Mouse (Mus musculus) embryonic fibroblast, embryonic 13.5 days (primary cell): Measurements from ENCODE around the gene Gm960. TPM values are rescaled to one million over a fixed set of nuclear protein-coding genes. Genes with fewer than 3 reads are reported as not detected.

ENCODE experiments used
- H3K27ac ChIP-seq: 2 replicates; pipeline ENCODE4 v1.5.1; 2012; ENCODE audit warnings: low read length, control low read depth, inconsistent platforms; ENCODE audit not compliant: insufficient read depth
- H3K4me1 ChIP-seq: 2 replicates; pipeline ENCODE4 v1.6.1; 2011; ENCODE audit warnings: low read length; ENCODE audit not compliant: control insufficient read depth, insufficient read depth
- H3K4me3 ChIP-seq: 2 replicates; pipeline ENCODE4 v1.5.1; 2011; ENCODE audit warnings: mild to moderate bottlenecking, control low read depth, low read length; ENCODE audit not compliant: insufficient read depth
- CTCF ChIP-seq: IDR thresholded peaks from 2 replicates; pipeline ENCODE4 v1.5.1; 2011; ENCODE audit warnings: mild to moderate bottlenecking, control low read depth, low read length, moderate library complexity, borderline replicate concordance; ENCODE audit not compliant: insufficient read depth
- POLR2A ChIP-seq: IDR thresholded peaks from 2 replicates; pipeline ENCODE4 v1.6.1; 2011; ENCODE audit warnings: low read depth, mild to moderate bottlenecking, control low read depth, low read length, moderate library complexity
- polyA plus RNA-seq: library from polyadenylated mRNA; stranded (reverse); fragments of >200 nt; gene quantifications from 2 replicates; pipeline ENCODE4 v1.2.4, GENCODE M21; 2011; ENCODE audit warnings: low read depth; ENCODE audit not compliant: missing spikeins, insufficient read length

Gene Gm960
- polyA plus RNA-seq, 1 experiment: not detected

DNA sequence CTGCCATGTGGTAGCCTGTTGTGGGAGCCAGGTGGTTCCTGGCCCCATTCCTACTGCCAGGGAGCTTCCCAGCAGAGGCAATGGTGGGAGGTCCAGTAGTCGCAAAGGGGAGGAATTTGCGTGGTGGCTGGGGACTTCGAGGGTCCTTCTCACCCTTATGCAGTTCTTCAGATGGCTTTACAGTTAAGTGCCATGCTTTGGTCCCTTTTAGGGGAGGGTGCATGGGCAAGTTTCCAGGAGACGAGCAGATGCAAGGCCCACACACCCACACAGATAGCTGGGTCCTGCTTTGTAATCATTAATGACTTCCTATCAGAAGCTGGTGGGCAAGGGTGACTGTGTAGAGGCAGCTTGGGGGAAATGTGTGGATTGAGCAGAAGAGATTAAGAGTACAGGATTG is 81.9 kb downstream of the Gm960 start:
- TF ChIP-seq CTCF: no peak
- no peak for TF ChIP-seq POLR2A
- H3K4me1 ChIP-seq: no peaks in the 10 kb centered on the region
- no peak overlapping the region for H3K27ac ChIP-seq
- H3K4me3 ChIP-seq: no peak overlapping the region

GRCm38 (mm10) chr19:4615151-4616093 is 83.0 kb downstream of the Gm960 start, which contains the start of gene Lrfn4:
Gene Lrfn4, minus strand, starts transcription at chr19:4615667.
- Histone ChIP-seq H3K27ac (peak within 1 kb of the TSS; percentile 51), H3K4me3 (peak within 1 kb of the TSS; percentile 65), H3K4me1 (no peaks in the 10 kb centered on the region)
- TF ChIP-seq POLR2A: peak; percentile 69; the same call in 1 of the 2 replicates
- no peak for TF ChIP-seq CTCF

DNA sequence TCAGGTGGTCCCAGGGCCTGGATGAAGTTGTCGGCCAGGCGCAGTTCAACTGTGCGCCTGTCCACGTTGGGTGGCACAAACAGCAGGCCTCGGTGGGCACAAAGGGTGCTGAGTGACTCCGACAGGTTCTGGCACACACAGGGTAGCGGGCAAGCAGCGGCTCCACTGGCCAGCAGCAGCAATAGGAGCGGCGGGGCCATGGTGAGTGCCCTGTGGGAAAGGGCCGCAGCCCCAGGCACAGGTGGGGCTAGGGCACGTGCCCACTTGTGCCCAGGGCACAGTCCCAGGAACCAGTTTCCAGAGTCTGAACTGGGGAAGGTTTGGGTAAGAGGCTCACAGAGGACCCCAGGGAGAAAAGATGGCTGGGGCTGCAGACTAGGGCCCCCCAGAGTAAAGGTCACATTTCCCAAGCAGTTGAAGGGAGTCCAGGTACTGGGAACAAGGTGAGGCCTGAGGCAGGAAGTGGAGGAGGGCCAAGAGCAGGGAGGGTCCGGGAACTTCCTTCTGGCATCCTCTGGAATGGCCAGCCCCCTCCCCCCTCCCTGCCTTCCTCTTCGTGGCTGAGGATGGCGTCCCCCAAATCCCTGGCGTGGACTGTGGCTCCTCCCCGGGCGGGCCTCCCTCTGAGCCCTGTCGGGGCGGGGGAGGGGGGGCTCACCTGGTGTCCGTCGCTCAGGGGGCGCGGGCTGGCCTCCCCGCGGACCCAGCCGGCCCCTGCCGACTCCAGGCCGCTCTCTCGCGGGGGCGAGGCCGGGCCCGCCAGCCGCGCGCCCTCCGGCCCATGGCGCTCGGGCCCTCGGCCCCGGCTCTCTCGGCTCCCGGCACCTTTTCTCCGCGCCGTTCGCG is 83.9 kb downstream of the Gm960 start:
- peak overlapping the region; percentile 51; the same call in 1 of the 2 replicates for H3K27ac ChIP-seq
- no peak for TF ChIP-seq CTCF
- TF ChIP-seq POLR2A: no peak; the same call in 1 of the 2 replicates
- no peaks in the 10 kb centered on the region for H3K4me1 ChIP-seq
- peak overlapping the region; percentile 65 for H3K4me3 ChIP-seq

GRCm38 (mm10) chr19:4613464-4614304 is 84.8 kb downstream of the Gm960 start:
- TF ChIP-seq POLR2A (no peak), CTCF (no peak)
- H3K4me3 ChIP-seq: peak overlapping the region; percentile 65
- no peak overlapping the region for H3K27ac ChIP-seq

GRCm38 (mm10) chr19:4612181-4612961 is 86.1 kb downstream of the Gm960 start:
- H3K4me3 ChIP-seq: no peak overlapping the region
- no peaks in the 10 kb centered on the region for H3K4me1 ChIP-seq
- TF ChIP-seq POLR2A (no peak), CTCF (no peak)
- H3K27ac ChIP-seq: no peak overlapping the region

More at GRCm38 (mm10) chr19:4613464-4614304, 84.8 kb downstream of the Gm960 start:
- H3K4me1 ChIP-seq: no peaks in the 10 kb centered on the region

- no peak for TF ChIP-seq CTCF
- no peak for TF ChIP-seq POLR2A
- H3K4me3 ChIP-seq: no peak overlapping the region
- no peak overlapping the region for H3K27ac ChIP-seq
- H3K4me1 ChIP-seq: no peaks in the 10 kb centered on the region
Observed at GRCm38 (mm10) chr19:4610109-4610508, 88.4 kb downstream of the Gm960 start.

DNA sequence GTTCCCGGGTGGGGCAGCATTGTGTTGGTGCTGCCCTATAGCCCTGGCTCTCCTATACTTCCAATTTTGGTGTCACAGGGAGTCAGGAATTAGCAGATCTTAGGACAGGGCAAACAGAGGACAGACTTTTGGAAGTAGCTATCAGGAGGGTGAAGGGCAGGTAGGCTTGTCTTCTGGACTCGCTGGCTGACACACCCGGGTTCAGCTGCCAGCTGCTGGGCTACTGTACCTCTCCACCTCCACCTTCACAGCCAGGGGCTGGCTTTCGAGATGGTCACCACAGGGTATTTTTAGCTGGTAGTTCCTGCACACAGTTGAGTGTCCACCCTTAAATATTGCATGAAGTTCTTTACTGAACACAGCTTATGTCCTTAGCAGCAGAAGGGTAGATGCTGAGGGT is 90.0 kb downstream of the Gm960 start:
- H3K4me3 ChIP-seq: no peak overlapping the region
- TF ChIP-seq CTCF (no peak), POLR2A (no peak)
- H3K27ac ChIP-seq: no peak overlapping the region
- no peaks in the 10 kb centered on the region for H3K4me1 ChIP-seq

GRCm38 (mm10) chr19:4607406-4607805 is 91.1 kb downstream of the Gm960 start:
- no peak overlapping the region for H3K4me3 ChIP-seq
- no peak for TF ChIP-seq POLR2A
- TF ChIP-seq CTCF: no peak
- H3K4me1 ChIP-seq: no peaks in the 10 kb centered on the region
- H3K27ac ChIP-seq: no peak overlapping the region

GRCm38 (mm10) chr19:4605654-4606053 is 92.8 kb downstream of the Gm960 start:
- Histone ChIP-seq H3K4me3 (no peak overlapping the region), H3K4me1 (no peaks in the 10 kb centered on the region), H3K27ac (no peak overlapping the region)
- TF ChIP-seq POLR2A (no peak), CTCF (no peak)
